Mouse (Mus musculus) spleen, adult 2 months (tissue): Measurements from ENCODE around the gene Tdp1.

ENCODE experiments used
- CTCF ChIP-seq: fragments of 200-500 bp; IDR thresholded peaks from 2 replicates; pipeline ENCODE4 v1.5.1; 2011; ENCODE audit warnings: mild to moderate bottlenecking, inconsistent platforms; ENCODE audit not compliant: insufficient read depth, insufficient read length, insufficient replicate concordance; ENCODE audit errors: extremely low read depth
- POLR2A ChIP-seq: fragments of 200-500 bp; IDR thresholded peaks from 2 replicates; pipeline ENCODE4 v1.6.1; 2011; ENCODE audit warnings: low read depth, low read length, inconsistent platforms

DNA sequence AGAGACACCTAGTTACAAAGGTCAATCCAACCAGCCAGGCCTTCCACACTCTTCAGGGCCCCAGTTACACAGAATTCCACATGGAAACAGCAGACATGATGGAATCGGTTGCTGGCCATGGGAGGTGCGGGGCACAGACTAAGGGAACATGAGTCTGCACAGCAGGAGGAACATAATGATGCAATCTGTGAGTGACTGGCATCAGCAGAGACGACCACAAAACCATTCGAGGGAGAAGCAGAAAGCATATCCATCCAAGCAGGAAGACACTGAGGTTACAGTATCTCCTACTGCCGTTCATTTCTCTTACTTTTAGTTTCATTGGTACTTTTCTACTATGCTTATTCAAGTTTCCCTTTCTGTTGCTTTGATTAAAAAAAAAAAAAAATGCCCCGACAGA is 9.7 kb upstream of the Tdp1 start:
- TF ChIP-seq CTCF (no peak), POLR2A (no peak)
